Mouse (Mus musculus) embryonic facial prominence, embryonic 13.5 days (tissue): Measurements from ENCODE around the gene Eml2. TPM values are rescaled to one million over a fixed set of nuclear protein-coding genes. Genes with fewer than 3 reads are reported as not detected.

Source experiments
- ATAC-seq: fragments of 200-750 bp; cut with Nextera tagmentation; 2 replicates; pipeline ENCODE4 v1.8.0; 2017; ENCODE audit warnings: low read depth; ENCODE audit not compliant: insufficient number of reproducible peaks, insufficient read depth, low FRiP score, low TSS enrichment
- H3K27ac ChIP-seq: fragments of 300-500 bp; sonication (generic); 2 replicates; pipeline ENCODE4 v1.5.1; 2015; ENCODE audit warnings: moderate library complexity, mild to moderate bottlenecking, inconsistent platforms
- H3K27me3 ChIP-seq: fragments of 300-500 bp; sonication (generic); 2 replicates; pipeline ENCODE4 v1.6.1; 2015; ENCODE audit warnings: mild to moderate bottlenecking, inconsistent platforms
- H3K36me3 ChIP-seq: fragments of 300-500 bp; sonication (generic); 2 replicates; pipeline ENCODE4 v1.6.1; 2015; ENCODE audit warnings: mild to moderate bottlenecking, inconsistent platforms
- H3K4me1 ChIP-seq: fragments of 300-500 bp; sonication (generic); 2 replicates; pipeline ENCODE4 v1.6.1; 2015; ENCODE audit warnings: inconsistent platforms
- H3K4me2 ChIP-seq: fragments of 300-500 bp; sonication (generic); 2 replicates; pipeline ENCODE4 v1.6.1; 2015; ENCODE audit warnings: moderate library complexity, mild to moderate bottlenecking, inconsistent platforms
- H3K4me3 ChIP-seq: fragments of 300-500 bp; sonication (generic); 2 replicates; pipeline ENCODE4 v1.5.1; 2015; ENCODE audit warnings: mild to moderate bottlenecking, inconsistent platforms
- H3K9ac ChIP-seq: fragments of 300-500 bp; sonication (generic); 2 replicates; pipeline ENCODE4 v1.6.1; 2015; ENCODE audit warnings: mild to moderate bottlenecking, inconsistent platforms
- H3K9me3 ChIP-seq: fragments of 300-500 bp; sonication (generic); 2 replicates; pipeline ENCODE4 v1.6.1; 2016; ENCODE audit warnings: inconsistent platforms
- WGBS: fragments of 180-500 bp; shearing (Covaris S2); methylation state at CpG from one replicate; pipeline ENCODE4 v1.1.7; 2015; ENCODE audit warnings: mixed read lengths; 5-methylcytosine and 5-hydroxymethylcytosine counted together
- polyA plus RNA-seq: library from polyadenylated mRNA; unstranded; fragments of >200 nt; fragmentation: Nextera tagmentation; extraction: Ambion mirVana; gene quantifications from 2 replicates; pipeline ENCODE4 v1.2.1, GENCODE M21; 2015

The Eml2 gene
- polyA plus RNA-seq = 5.1 and 7.2 TPM in 2 replicates

- H3K9ac ChIP-seq = peak within 1 kb of the TSS; percentile 58
- peak within 1 kb of the TSS; percentile 37 for H3K4me3 ChIP-seq
- H3K27me3 ChIP-seq = peaks cover 80% of the 10 kb centered on the region
- peak within 1 kb of the TSS; percentile 58 for H3K4me2 ChIP-seq
- H3K9me3 ChIP-seq = 0 out of 2 replicates have a peak, but pooled peaks cover 3% of the 10 kb centered on the region
- H3K27ac ChIP-seq = no peak within 1 kb of the TSS
- H3K4me1 ChIP-seq = peaks cover 47% of the 10 kb centered on the region
- H3K36me3 ChIP-seq = no peaks in the 10 kb centered on the region
- WGBS = 2% methylated on average over 30 of the region's 30 CpGs
- 0 out of 2 replicates have a peak, but pooled peaks have one; percentile 29 for ATAC-seq
Observed at GRCm38 (mm10) chr7:19175708-19176515, at the start of gene Eml2. Gene Eml2, plus strand, starts transcription at chr7:19176421.

- H3K4me1 ChIP-seq = peaks cover 13% of the 10 kb centered on the region
- no peaks in the 10 kb centered on the region for H3K9me3 ChIP-seq
- H3K36me3 ChIP-seq = peaks cover 26% of the 10 kb centered on the region
- H3K27me3 ChIP-seq = no peaks in the 10 kb centered on the region
- H3K4me2 ChIP-seq = no peak overlapping the region
- no peak overlapping the region for H3K9ac ChIP-seq
- WGBS = 89% methylated on average over 5 of the region's 5 CpGs
- H3K4me3 ChIP-seq = no peak overlapping the region
- H3K27ac ChIP-seq = no peak overlapping the region; the same call in 1 of the 2 replicates
- no peak for ATAC-seq
Observed at GRCm38 (mm10) chr7:19127744-19128143, 48.5 kb upstream of the Eml2 start.

- no peak for ATAC-seq
- Histone ChIP-seq H3K4me2 (no peak overlapping the region), H3K9ac (0 out of 2 replicates have a peak overlapping the region, but pooled peaks have one; percentile 6), H3K27ac (no peak overlapping the region), H3K27me3 (no peaks in the 10 kb centered on the region), H3K36me3 (peaks cover 29% of the 10 kb centered on the region), H3K9me3 (no peaks in the 10 kb centered on the region), H3K4me1 (peaks cover 13% of the 10 kb centered on the region), H3K4me3 (no peak overlapping the region)
- 93% methylated on average over 5 of the region's 5 CpGs for WGBS
Observed at GRCm38 (mm10) chr7:19129396-19129795, 46.8 kb upstream of the Eml2 start.

GRCm38 (mm10) chr7:19130657-19131056 lies 45.6 kb upstream of the Eml2 start:
- Histone ChIP-seq H3K27ac (peak overlapping the region; percentile 80), H3K27me3 (no peaks in the 10 kb centered on the region), H3K36me3 (peaks cover 39% of the 10 kb centered on the region), H3K9ac (peak overlapping the region; percentile 54), H3K9me3 (no peaks in the 10 kb centered on the region), H3K4me2 (peak overlapping the region; percentile 66), H3K4me3 (peak overlapping the region; percentile 51), H3K4me1 (peaks cover 13% of the 10 kb centered on the region)
- WGBS = 26% methylated on average over 4 of the region's 4 CpGs
- no peak for ATAC-seq

GRCm38 (mm10) chr7:19131324-19131848 lies 44.8 kb upstream of the Eml2 start:
- Histone ChIP-seq H3K4me1 (peaks cover 13% of the 10 kb centered on the region), H3K27me3 (no peaks in the 10 kb centered on the region), H3K36me3 (peaks cover 41% of the 10 kb centered on the region), H3K9me3 (no peaks in the 10 kb centered on the region), H3K9ac (peak overlapping the region; percentile 69), H3K27ac (peak overlapping the region; percentile 80), H3K4me3 (peak overlapping the region; percentile 51), H3K4me2 (peak overlapping the region; percentile 66)
- under 1% methylated on average over 39 of the region's 39 CpGs for WGBS
- ATAC-seq = peak; percentile 98

- Histone ChIP-seq H3K4me1 (peaks cover 5% of the 10 kb centered on the region; the same call in 1 of the 2 replicates), H3K36me3 (peaks cover 67% of the 10 kb centered on the region), H3K4me3 (no peak overlapping the region), H3K9me3 (no peaks in the 10 kb centered on the region), H3K4me2 (no peak overlapping the region), H3K27me3 (no peaks in the 10 kb centered on the region), H3K9ac (no peak overlapping the region), H3K27ac (no peak overlapping the region)
- ATAC-seq = no peak
- WGBS = 95% methylated on average over 13 of the region's 13 CpGs
Observed at GRCm38 (mm10) chr7:19136168-19136567, 40.1 kb upstream of the Eml2 start.

GRCm38 (mm10) chr7:19136673-19137334 lies 39.4 kb upstream of the Eml2 start:
- no peaks in the 10 kb centered on the region for H3K27me3 ChIP-seq
- no peak overlapping the region for H3K27ac ChIP-seq
- H3K4me3 ChIP-seq = no peak overlapping the region
- H3K9ac ChIP-seq = no peak overlapping the region
- H3K4me1 ChIP-seq = peaks cover 4% of the 10 kb centered on the region; the same call in 1 of the 2 replicates
- WGBS = 92% methylated on average over 38 of the region's 38 CpGs
- no peak for ATAC-seq
- no peaks in the 10 kb centered on the region for H3K9me3 ChIP-seq
- no peak overlapping the region for H3K4me2 ChIP-seq
- H3K36me3 ChIP-seq = peaks cover 70% of the 10 kb centered on the region

GRCm38 (mm10) chr7:19137380-19137779 lies 38.8 kb upstream of the Eml2 start:
- Histone ChIP-seq H3K27ac (no peak overlapping the region), H3K9ac (no peak overlapping the region), H3K27me3 (no peaks in the 10 kb centered on the region), H3K9me3 (no peaks in the 10 kb centered on the region), H3K4me2 (no peak overlapping the region), H3K36me3 (peaks cover 74% of the 10 kb centered on the region), H3K4me1 (no peaks in the 10 kb centered on the region), H3K4me3 (no peak overlapping the region)
- 48% methylated on average over 5 of the region's 5 CpGs for whole genome bisulfite sequencing
- no peak for ATAC-seq

- 83% methylated on average over 10 of the region's 10 CpGs for WGBS
- no peak for ATAC-seq
- peaks cover 29% of the 10 kb centered on the region for H3K4me1 ChIP-seq
Observed at GRCm38 (mm10) chr7:19146793-19147192, 29.4 kb upstream of the Eml2 start.

GRCm38 (mm10) chr7:19147497-19148045 lies 28.6 kb upstream of the Eml2 start:
- WGBS = 46% methylated on average over 6 of the region's 6 CpGs
- Histone ChIP-seq H3K27me3 (no peaks in the 10 kb centered on the region), H3K4me2 (peak overlapping the region; percentile 86), H3K4me1 (peaks cover 29% of the 10 kb centered on the region), H3K4me3 (peak overlapping the region; percentile 77; the same call in 1 of the 2 replicates), H3K36me3 (peaks cover 19% of the 10 kb centered on the region), H3K27ac (no peak overlapping the region), H3K9ac (0 out of 2 replicates have a peak overlapping the region, but pooled peaks have one; percentile 72), H3K9me3 (no peaks in the 10 kb centered on the region)
- ATAC-seq = no peak

More at GRCm38 (mm10) chr7:19146793-19147192, 29.4 kb upstream of the Eml2 start:
- H3K9ac ChIP-seq = no peak overlapping the region
- H3K27ac ChIP-seq = no peak overlapping the region
- H3K27me3 ChIP-seq = no peaks in the 10 kb centered on the region
- no peak overlapping the region for H3K4me3 ChIP-seq
- H3K36me3 ChIP-seq = peaks cover 15% of the 10 kb centered on the region
- H3K9me3 ChIP-seq = no peaks in the 10 kb centered on the region
- no peak overlapping the region for H3K4me2 ChIP-seq

- H3K4me2 ChIP-seq = peak overlapping the region; percentile 86
- peak overlapping the region; percentile 72 for H3K9ac ChIP-seq
- H3K4me3 ChIP-seq = peak overlapping the region; percentile 77
- no peaks in the 10 kb centered on the region for H3K9me3 ChIP-seq
- H3K36me3 ChIP-seq = peaks cover 27% of the 10 kb centered on the region
- peak overlapping the region; percentile 85 for H3K27ac ChIP-seq
- peaks cover 29% of the 10 kb centered on the region for H3K4me1 ChIP-seq
- WGBS = 10% methylated on average over 20 of the region's 20 CpGs
- no peak for ATAC-seq
- H3K27me3 ChIP-seq = no peaks in the 10 kb centered on the region
Observed at GRCm38 (mm10) chr7:19148180-19148874, 27.9 kb upstream of the Eml2 start.
